Mouse (Mus musculus): ENCODE measurements around the gene Slc27a3. TPM values are rescaled to one million over a fixed set of nuclear protein-coding genes. Genes with fewer than 3 reads are reported as not detected.
A peak's percentile ranks its signal among the peaks of the same experiment; 100 is the strongest.

Slc27a3 gene
- polyA plus RNA-seq, 1 experiment = 5.6 TPM

DNA sequence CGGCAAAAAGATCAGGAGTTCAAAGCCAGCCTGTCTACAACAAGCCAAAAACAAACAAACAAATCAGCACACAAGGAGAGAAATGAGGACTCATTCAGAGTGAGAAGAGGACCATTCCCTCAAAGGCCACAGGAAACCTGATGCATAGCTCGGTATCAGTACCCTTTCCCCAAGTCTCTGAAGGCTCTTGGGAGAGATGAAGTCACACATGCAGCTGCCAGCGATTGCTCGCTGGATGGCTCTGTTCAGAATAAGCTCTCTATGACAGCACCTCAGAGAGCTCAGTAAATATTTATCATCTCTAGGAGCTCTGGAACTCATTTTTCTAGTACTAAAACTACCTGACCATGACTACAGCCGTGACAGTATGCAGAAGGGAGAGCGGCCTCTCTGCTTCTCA, 38.4 kb upstream of the Slc27a3 start:
- H3K4me3 ChIP-seq (replicated peaks; ENCODE audit: control insufficient read depth, low read depth, low read length) = no peak overlapping the region
- WGBS = 86% methylated on average over 6 of the region's 6 CpGs
- TF ChIP-seq CTCF (IDR thresholded peaks at IDR 0.05; ENCODE audit: control insufficient read depth, insufficient read depth, low read length) (no peak), POLR2A (IDR thresholded peaks at IDR 0.05; ENCODE audit: borderline replicate concordance, control insufficient read depth, low read depth, low read length) (no peak)
- H3K27ac ChIP-seq (ENCODE audit: control insufficient read depth, insufficient read depth, low read depth, low read length, poor library complexity) = no peak overlapping the region
- peaks cover 3% of the 10 kb centered on the region; the same call in 1 of the 2 replicates for H3K4me1 ChIP-seq (ENCODE audit: control insufficient read depth, insufficient read depth, low read length)

DNA sequence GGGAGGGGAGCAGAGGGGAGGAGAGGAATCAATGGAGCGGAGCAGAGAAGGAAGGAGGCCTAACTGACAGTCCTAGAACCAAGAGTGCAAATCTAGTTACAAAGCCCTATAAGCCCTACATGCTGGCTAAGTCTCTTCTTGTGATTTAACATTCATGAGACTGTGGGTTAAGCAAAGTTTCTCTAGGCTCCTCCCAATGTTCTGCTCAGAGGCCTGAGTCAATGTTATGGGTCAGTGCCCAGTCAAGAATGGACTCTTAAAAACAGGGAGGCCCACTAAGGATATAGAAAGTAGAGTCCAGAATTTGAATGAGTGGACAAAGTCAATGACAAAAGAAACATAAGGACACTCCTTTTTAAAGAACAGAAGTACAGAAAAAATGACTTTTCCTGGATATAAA, 37.8 kb upstream of the Slc27a3 start:
- Histone ChIP-seq H3K4me1 (ENCODE audit: control insufficient read depth, insufficient read depth, low read length) (peaks cover 3% of the 10 kb centered on the region; the same call in 1 of the 2 replicates), H3K4me3 (replicated peaks; ENCODE audit: control insufficient read depth, low read depth, low read length) (no peak overlapping the region), H3K27ac (ENCODE audit: control insufficient read depth, insufficient read depth, low read depth, low read length, poor library complexity) (no peak overlapping the region)
- TF ChIP-seq CTCF (IDR thresholded peaks at IDR 0.05; ENCODE audit: control insufficient read depth, insufficient read depth, low read length) = no peak
- TF ChIP-seq POLR2A (IDR thresholded peaks at IDR 0.05; ENCODE audit: borderline replicate concordance, control insufficient read depth, low read depth, low read length) = no peak
- WGBS = 64% methylated on average over 1 of the region's 1 CpGs

DNA sequence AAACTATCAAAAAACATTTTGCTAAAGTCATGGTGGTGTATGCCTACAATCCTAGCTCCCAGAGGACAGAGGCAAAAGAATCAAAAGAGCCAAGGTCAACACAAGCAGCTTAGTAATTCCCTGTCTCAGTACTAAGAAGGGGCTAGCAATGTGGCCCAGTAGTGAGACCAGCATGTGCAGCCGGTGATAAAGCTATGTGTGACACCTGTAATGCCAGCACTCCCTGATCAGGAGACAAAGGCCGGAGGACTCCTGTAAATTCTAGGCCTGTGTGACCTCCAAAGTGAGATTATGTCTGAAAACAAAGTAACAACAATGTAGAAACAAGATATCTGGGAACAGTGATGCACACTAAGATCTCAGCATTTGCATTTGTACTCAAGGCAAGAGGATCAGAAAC, 35.8 kb upstream of the Slc27a3 start:
- H3K27ac ChIP-seq (ENCODE audit: control insufficient read depth, insufficient read depth, low read depth, low read length, poor library complexity) = no peak overlapping the region
- TF ChIP-seq POLR2A (IDR thresholded peaks at IDR 0.05; ENCODE audit: borderline replicate concordance, control insufficient read depth, low read depth, low read length) (no peak), CTCF (IDR thresholded peaks at IDR 0.05; ENCODE audit: control insufficient read depth, insufficient read depth, low read length) (no peak)
- no peaks in the 10 kb centered on the region for H3K4me1 ChIP-seq (ENCODE audit: control insufficient read depth, insufficient read depth, low read length)
- no peak overlapping the region for H3K4me3 ChIP-seq (replicated peaks; ENCODE audit: control insufficient read depth, low read depth, low read length)
- WGBS = 79% methylated on average over 2 of the region's 2 CpGs

DNA sequence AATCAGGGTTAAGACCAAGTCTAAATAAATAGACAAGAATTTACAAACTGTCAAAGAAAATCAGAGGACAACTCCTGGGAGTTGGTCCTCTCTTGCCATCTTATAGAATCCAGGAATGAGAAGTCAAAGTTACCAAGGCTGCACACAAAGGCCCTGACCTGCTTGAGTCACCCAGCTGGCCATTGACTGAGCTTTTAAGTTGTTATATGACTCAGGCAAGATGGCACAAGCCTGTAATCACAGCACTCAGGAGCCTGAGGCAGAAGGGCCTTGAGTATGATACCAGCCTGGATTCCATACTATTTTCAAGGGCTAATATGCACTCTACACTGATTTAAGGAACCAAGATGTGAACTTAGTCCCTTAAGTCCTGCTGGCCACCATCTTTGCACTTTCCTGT, 33.8 kb upstream of the Slc27a3 start:
- no peak overlapping the region for H3K27ac ChIP-seq (ENCODE audit: control insufficient read depth, insufficient read depth, low read depth, low read length, poor library complexity)
- no peak for TF ChIP-seq POLR2A (IDR thresholded peaks at IDR 0.05; ENCODE audit: borderline replicate concordance, control insufficient read depth, low read depth, low read length)
- no peak for TF ChIP-seq CTCF (IDR thresholded peaks at IDR 0.05; ENCODE audit: control insufficient read depth, insufficient read depth, low read length)
- no peak overlapping the region for H3K4me3 ChIP-seq (replicated peaks; ENCODE audit: control insufficient read depth, low read depth, low read length)
- H3K4me1 ChIP-seq (ENCODE audit: control insufficient read depth, insufficient read depth, low read length) = no peaks in the 10 kb centered on the region

DNA sequence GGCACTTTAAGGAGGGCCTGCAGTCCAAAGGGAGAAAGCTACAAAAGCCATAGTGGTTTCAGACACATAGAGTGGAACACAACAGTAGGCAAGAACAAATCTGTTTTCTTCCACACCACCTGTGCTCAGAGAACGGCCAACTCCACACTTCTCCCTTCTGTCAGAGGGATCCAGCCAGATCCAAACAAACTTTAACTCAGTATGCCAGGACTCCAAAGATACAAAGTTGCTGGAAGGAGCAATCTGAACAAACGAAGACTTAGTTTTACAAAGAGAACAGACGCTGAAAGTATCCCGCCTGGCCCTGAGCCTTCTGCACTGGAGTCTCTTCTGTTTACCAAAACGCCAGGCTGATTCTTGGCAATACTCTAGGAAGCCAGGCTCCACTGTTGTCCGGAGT, 31.0 kb upstream of the Slc27a3 start:
- WGBS = 89% methylated on average over 6 of the region's 6 CpGs

DNA sequence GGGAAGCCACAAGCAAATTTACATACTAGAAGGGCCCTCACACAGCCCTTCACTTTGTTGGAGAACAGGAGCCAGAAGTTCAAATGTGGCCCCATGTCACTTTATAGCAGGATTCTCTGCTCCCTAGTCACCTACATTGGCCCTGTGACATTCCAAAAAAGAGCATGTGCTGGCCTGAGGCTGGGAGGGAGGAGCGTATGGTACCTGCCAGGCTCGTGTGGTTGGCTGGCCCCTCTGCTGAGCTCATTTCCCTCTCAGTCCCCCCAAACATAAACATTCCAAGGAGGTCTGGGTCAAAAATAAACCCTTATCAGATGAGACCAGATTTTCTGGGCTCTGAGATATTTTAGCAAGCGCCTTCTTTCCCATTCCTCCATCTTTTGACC, 23.3 kb upstream of the Slc27a3 start:
- Histone ChIP-seq H3K27ac (ENCODE audit: control insufficient read depth, insufficient read depth, low read depth, low read length, poor library complexity) (no peak overlapping the region), H3K4me1 (ENCODE audit: control insufficient read depth, insufficient read depth, low read length) (peaks cover 1% of the 10 kb centered on the region; the same call in 1 of the 2 replicates), H3K4me3 (replicated peaks; ENCODE audit: control insufficient read depth, low read depth, low read length) (no peak overlapping the region)
- TF ChIP-seq POLR2A (IDR thresholded peaks at IDR 0.05; ENCODE audit: borderline replicate concordance, control insufficient read depth, low read depth, low read length) = no peak
- TF ChIP-seq CTCF (IDR thresholded peaks at IDR 0.05; ENCODE audit: control insufficient read depth, insufficient read depth, low read length) = no peak
- 78% methylated on average over 3 of the region's 3 CpGs for WGBS

More for the DNA sequence above, 31.0 kb upstream of the Slc27a3 start:
- no peak for TF ChIP-seq CTCF (IDR thresholded peaks at IDR 0.05; ENCODE audit: control insufficient read depth, insufficient read depth, low read length)
- no peak for TF ChIP-seq POLR2A (IDR thresholded peaks at IDR 0.05; ENCODE audit: borderline replicate concordance, control insufficient read depth, low read depth, low read length)
- H3K27ac ChIP-seq (ENCODE audit: control insufficient read depth, insufficient read depth, low read depth, low read length, poor library complexity) = no peak overlapping the region
- H3K4me1 ChIP-seq (ENCODE audit: control insufficient read depth, insufficient read depth, low read length) = no peaks in the 10 kb centered on the region
- H3K4me3 ChIP-seq (replicated peaks; ENCODE audit: control insufficient read depth, low read depth, low read length) = no peak overlapping the region

DNA sequence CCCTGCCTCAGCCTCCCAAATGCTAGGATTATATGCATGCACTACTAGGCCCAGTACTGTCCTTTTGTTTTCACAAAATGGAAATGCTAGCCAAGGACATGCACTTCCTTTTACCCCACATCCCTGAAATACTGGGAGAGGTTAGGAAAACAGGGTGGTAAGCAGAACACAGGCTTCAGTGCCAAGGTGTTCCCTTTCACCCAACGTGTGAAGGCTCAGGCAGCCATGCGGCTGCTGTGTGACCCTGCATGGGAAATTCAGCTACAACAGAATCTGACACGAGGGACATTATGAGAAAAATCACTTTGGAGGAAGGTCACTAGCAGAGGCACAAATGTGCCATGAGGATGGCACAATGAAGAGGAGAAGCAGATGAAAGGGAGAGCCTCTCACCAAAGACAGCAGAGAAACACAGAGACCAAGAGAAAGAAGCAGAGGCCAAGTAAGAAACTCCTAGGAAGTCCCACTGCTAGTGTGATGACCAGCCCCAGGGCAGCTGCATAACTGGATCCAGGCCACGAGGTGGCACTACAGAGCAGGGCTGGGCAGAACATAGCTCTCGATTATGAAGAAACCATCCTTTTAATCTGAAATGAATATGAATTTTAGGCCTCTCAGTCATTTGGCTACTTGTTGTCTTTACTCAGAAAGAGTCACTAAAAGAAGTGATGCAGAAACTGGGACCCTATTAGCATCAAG, 22.7 kb upstream of the Slc27a3 start:
- peak; percentile 97 for TF ChIP-seq CTCF (IDR thresholded peaks at IDR 0.05; ENCODE audit: control insufficient read depth, insufficient read depth, low read length)
- TF ChIP-seq POLR2A (IDR thresholded peaks at IDR 0.05; ENCODE audit: borderline replicate concordance, control insufficient read depth, low read depth, low read length) = no peak
- Histone ChIP-seq H3K4me3 (replicated peaks; ENCODE audit: control insufficient read depth, low read depth, low read length) (no peak overlapping the region), H3K4me1 (ENCODE audit: control insufficient read depth, insufficient read depth, low read length) (peaks cover 1% of the 10 kb centered on the region; the same call in 1 of the 2 replicates), H3K27ac (ENCODE audit: control insufficient read depth, insufficient read depth, low read depth, low read length, poor library complexity) (no peak overlapping the region)
- WGBS = 48% methylated on average over 5 of the region's 5 CpGs

DNA sequence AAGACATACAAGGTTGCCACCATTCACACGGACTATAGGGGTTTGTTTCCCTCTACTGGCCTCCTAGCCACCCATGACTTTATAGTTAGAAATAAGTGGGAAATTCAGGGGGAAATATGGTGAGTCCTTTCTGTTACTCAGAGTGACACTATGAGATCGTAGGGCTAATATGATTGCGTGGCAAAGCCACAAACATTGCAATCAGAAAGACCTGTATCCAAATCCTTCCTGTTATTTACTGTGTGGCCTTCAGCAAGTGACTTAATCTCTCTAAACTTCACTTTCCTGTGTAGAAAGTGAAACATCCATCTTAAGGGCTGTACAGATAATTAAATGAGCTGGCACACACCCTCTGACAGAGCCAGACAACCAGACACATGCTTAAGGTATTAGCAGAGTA, 19.0 kb upstream of the Slc27a3 start:
- TF ChIP-seq POLR2A (IDR thresholded peaks at IDR 0.05; ENCODE audit: borderline replicate concordance, control insufficient read depth, low read depth, low read length) (no peak), CTCF (IDR thresholded peaks at IDR 0.05; ENCODE audit: control insufficient read depth, insufficient read depth, low read length) (no peak)
- 19% methylated on average over 3 of the region's 3 CpGs for WGBS
- Histone ChIP-seq H3K4me3 (replicated peaks; ENCODE audit: control insufficient read depth, low read depth, low read length) (no peak overlapping the region), H3K27ac (ENCODE audit: control insufficient read depth, insufficient read depth, low read depth, low read length, poor library complexity) (no peak overlapping the region), H3K4me1 (ENCODE audit: control insufficient read depth, insufficient read depth, low read length) (peaks cover 1% of the 10 kb centered on the region; the same call in 1 of the 2 replicates)

Data from bone marrow, adult 2 months (tissue).